Mouse (Mus musculus) lung, embryonic 16.5 days (tissue): ENCODE measurements around the gene Dennd2a. TPM values are rescaled to one million over a fixed set of nuclear protein-coding genes. Genes with fewer than 3 reads are reported as not detected.

Source experiments
- ATAC-seq: fragments of 200-750 bp; cut with Nextera tagmentation; 2 replicates; pipeline ENCODE4 v1.8.0; 2017; ENCODE audit warnings: low read depth, mild to moderate bottlenecking, moderate library complexity
- H3K27ac ChIP-seq: fragments of 300-500 bp; sonication (generic); 2 replicates; pipeline ENCODE4 v1.5.1; 2014; ENCODE audit warnings: mild to moderate bottlenecking, control low read depth, low read length
- H3K27me3 ChIP-seq: fragments of 300-500 bp; sonication (generic); 2 replicates; pipeline ENCODE4 v1.6.1; 2014; ENCODE audit warnings: low read depth, low read length, mixed read lengths; ENCODE audit not compliant: control insufficient read depth, insufficient read depth
- H3K36me3 ChIP-seq: fragments of 300-500 bp; sonication (generic); 2 replicates; pipeline ENCODE4 v1.6.1; 2014; ENCODE audit warnings: low read length; ENCODE audit not compliant: control insufficient read depth, insufficient read depth
- H3K4me1 ChIP-seq: fragments of 300-500 bp; sonication (generic); replicated peaks from 2 replicates; pipeline ENCODE4 v1.6.1; 2014; ENCODE audit warnings: low read length, mixed read lengths; ENCODE audit not compliant: control insufficient read depth, insufficient read depth
- H3K4me2 ChIP-seq: fragments of 300-500 bp; sonication (generic); 2 replicates; pipeline ENCODE4 v1.6.1; 2014; ENCODE audit warnings: low read depth, low read length, control low read depth
- H3K4me3 ChIP-seq: fragments of 300-500 bp; sonication (generic); 2 replicates; pipeline ENCODE4 v1.5.1; 2014; ENCODE audit warnings: mild to moderate bottlenecking, low read length, control low read depth
- H3K9ac ChIP-seq: fragments of 300-500 bp; sonication (generic); 2 replicates; pipeline ENCODE4 v1.6.1; 2014; ENCODE audit warnings: low read length, control low read depth
- H3K9me3 ChIP-seq: fragments of 300-500 bp; sonication (generic); 2 replicates; pipeline ENCODE4 v1.6.1; 2016; ENCODE audit warnings: low read length; ENCODE audit not compliant: control insufficient read depth
- WGBS: fragments of 180-500 bp; shearing (Covaris S2); extraction: QIAGEN DNeasy Blood & Tissue Kit; methylation state at CpG from one replicate; pipeline ENCODE4 v1.1.7; 2014; 5-methylcytosine and 5-hydroxymethylcytosine counted together
- polyA plus RNA-seq: library from polyadenylated mRNA; unstranded; fragments of >200 nt; fragmentation: Nextera tagmentation; extraction: Ambion mirVana; gene quantifications from 2 replicates; pipeline ENCODE4 v1.2.1, GENCODE M21; 2015

The Dennd2a gene
- 16.0 and 17.3 TPM in 2 replicates for polyA plus RNA-seq

DNA sequence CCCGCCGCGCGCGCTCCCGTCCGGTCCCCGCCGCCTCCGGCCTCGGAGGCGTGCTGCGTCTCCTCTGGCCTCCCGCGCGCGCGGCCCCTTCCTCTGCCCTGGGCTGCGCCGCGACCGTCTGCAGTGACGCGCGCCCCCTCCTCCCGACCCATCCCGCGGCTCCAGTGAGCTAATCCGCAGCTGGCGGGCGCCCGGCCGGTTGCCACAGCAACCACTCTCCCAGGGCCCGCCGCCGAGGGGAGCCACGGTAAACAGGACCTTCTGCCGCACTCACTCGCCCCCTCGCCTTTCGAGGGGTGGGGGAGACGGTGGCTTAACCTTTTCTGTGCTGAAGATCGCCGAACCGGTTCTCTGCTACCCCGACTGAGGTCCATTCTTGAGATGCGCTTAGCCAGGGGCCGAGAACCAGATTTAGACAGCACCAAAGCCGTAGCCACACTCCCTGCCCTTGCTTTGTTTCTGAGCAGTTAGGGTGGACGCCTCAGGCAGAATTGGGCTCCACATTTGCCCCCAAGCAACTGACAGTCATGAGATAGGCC, at the start of gene Dennd2a:
TSS of gene Dennd2a (minus strand) at position 145 of the 539 bp plus-strand sequence.
- peak; percentile 92 for ATAC-seq
- Histone ChIP-seq H3K9ac (peak within 1 kb of the TSS; percentile 95), H3K9me3 (no peaks in the 10 kb centered on the region), H3K4me2 (peak within 1 kb of the TSS; percentile 76), H3K4me3 (peak within 1 kb of the TSS; percentile 85), H3K27me3 (no peaks in the 10 kb centered on the region), H3K36me3 (no peaks in the 10 kb centered on the region), H3K27ac (peak within 1 kb of the TSS; percentile 89), H3K4me1 (peaks cover 42% of the 10 kb centered on the region)
- WGBS: 2% methylated on average over 41 of the region's 50 CpGs

- Histone ChIP-seq H3K4me2 (no peak overlapping the region), H3K9ac (no peak overlapping the region), H3K36me3 (peaks cover 8% of the 10 kb centered on the region; the same call in 1 of the 2 replicates), H3K9me3 (no peaks in the 10 kb centered on the region), H3K27ac (no peak overlapping the region), H3K27me3 (no peaks in the 10 kb centered on the region), H3K4me3 (no peak overlapping the region), H3K4me1 (no peaks in the 10 kb centered on the region)
- no peak for ATAC-seq
- 55% methylated on average over 5 of the region's 5 CpGs for WGBS
Observed at GRCm38 (mm10) chr6:39607365-39607764, 49.7 kb upstream of the Dennd2a start.

- Histone ChIP-seq H3K4me3 (no peak overlapping the region), H3K27ac (no peak overlapping the region)
- 51% methylated on average over 3 of the region's 3 CpGs for WGBS
Observed at GRCm38 (mm10) chr6:39606862-39607261, 49.2 kb upstream of the Dennd2a start.

DNA sequence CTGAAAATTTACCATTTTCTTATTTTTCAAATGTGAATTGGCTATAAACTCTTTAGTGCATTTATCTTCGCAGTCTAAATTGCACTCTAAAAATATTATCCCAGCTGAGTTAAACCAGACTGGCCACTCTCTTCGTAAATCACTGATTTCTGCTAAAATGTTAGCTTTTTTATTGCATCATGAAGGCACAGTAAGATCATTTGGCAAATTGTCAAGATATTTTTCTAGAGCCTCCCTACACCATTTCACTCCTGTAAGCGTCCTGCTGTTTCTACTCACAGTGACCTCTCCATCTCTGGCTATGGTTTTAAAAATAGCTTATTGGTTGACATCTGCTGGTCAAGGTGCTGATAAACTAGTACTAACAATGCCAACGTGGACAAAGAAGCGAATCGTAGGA, 48.4 kb upstream of the Dennd2a start:
- Histone ChIP-seq H3K9me3 (no peaks in the 10 kb centered on the region), H3K4me2 (no peak overlapping the region), H3K27me3 (no peaks in the 10 kb centered on the region), H3K4me1 (no peaks in the 10 kb centered on the region), H3K9ac (no peak overlapping the region), H3K4me3 (no peak overlapping the region), H3K36me3 (peaks cover 8% of the 10 kb centered on the region; the same call in 1 of the 2 replicates), H3K27ac (no peak overlapping the region)
- WGBS: 54% methylated on average over 6 of the region's 6 CpGs
- ATAC-seq: no peak

More at GRCm38 (mm10) chr6:39606862-39607261, 49.2 kb upstream of the Dennd2a start:
- no peaks in the 10 kb centered on the region for H3K27me3 ChIP-seq
- no peaks in the 10 kb centered on the region for H3K9me3 ChIP-seq
- H3K4me1 ChIP-seq: no peaks in the 10 kb centered on the region
- no peak overlapping the region for H3K9ac ChIP-seq
- H3K36me3 ChIP-seq: peaks cover 8% of the 10 kb centered on the region; the same call in 1 of the 2 replicates
- H3K4me2 ChIP-seq: no peak overlapping the region
- ATAC-seq: no peak

DNA sequence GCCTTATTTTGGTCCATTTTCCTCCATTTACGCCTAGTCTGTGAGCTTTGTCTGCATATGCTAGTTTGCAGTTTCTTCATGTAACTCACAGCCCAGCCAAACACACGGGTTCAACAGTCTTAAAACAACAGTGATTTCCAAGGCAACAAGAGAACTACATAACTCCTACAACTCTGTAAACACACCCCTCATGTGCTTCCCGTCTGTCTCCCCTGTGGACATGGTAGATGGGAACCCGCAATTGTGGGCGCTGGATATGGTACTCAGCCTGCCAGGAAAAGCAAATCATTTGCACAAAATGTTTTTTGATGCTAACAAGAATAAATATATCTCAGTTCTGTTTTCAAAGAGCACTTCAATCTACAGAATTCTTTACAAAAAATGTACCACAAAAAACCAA, 46.9 kb upstream of the Dennd2a start:
- no peaks in the 10 kb centered on the region for H3K9me3 ChIP-seq
- no peak overlapping the region for H3K4me3 ChIP-seq
- H3K4me1 ChIP-seq: no peaks in the 10 kb centered on the region
- no peak overlapping the region for H3K27ac ChIP-seq
- no peak overlapping the region for H3K4me2 ChIP-seq
- no peak overlapping the region for H3K9ac ChIP-seq
- no peak for ATAC-seq
- no peaks in the 10 kb centered on the region for H3K27me3 ChIP-seq
- H3K36me3 ChIP-seq: peaks cover 17% of the 10 kb centered on the region
- 68% methylated on average over 5 of the region's 5 CpGs for WGBS

DNA sequence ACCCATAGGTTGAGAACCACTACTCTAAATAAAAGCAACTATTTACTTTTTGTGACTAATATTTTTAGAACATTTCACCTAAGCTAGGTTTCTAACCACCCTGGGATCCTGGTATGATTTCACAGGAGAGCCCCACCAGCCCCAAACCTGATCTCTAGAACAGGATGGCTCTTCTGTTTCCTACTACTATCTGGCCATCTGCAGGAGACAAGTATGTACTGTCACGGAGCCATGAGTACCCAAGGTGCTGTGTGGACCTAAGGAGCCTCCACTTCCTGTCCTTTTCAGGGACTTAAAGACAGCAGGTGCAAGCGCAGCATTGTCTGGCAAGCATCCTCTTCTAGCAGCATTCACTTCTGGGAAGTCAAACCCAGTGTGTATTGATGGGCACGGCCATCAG, 44.2 kb upstream of the Dennd2a start:
- no peaks in the 10 kb centered on the region for H3K27me3 ChIP-seq
- H3K4me1 ChIP-seq: no peaks in the 10 kb centered on the region
- no peak overlapping the region for H3K9ac ChIP-seq
- no peaks in the 10 kb centered on the region for H3K9me3 ChIP-seq
- no peak overlapping the region for H3K4me2 ChIP-seq
- H3K36me3 ChIP-seq: peaks cover 27% of the 10 kb centered on the region
- ATAC-seq: no peak
- H3K4me3 ChIP-seq: no peak overlapping the region
- no peak overlapping the region for H3K27ac ChIP-seq
- WGBS: 81% methylated on average over 3 of the region's 3 CpGs

DNA sequence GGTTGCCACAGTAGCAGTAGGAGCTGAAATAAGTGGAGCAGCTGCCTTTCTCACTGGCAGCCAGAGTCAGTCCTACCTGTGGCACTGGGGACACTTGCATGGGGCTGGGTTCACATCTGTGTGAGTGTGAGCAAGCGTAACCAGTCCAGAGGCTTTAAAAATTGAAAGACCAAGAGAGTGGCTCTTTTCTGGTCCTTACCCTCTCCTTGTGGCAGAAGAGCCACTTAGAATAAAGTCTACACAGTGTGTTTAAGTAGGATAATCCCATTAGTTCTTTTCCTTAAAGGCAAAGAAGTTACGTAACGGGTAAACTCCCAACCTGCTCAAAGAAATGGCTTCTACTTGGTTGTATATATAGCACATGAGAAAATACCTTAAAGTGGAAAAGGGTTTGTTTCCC, 43.2 kb upstream of the Dennd2a start:
- no peak overlapping the region for H3K4me2 ChIP-seq
- 86% methylated on average over 3 of the region's 3 CpGs for WGBS
- H3K9ac ChIP-seq: no peak overlapping the region
- H3K9me3 ChIP-seq: no peaks in the 10 kb centered on the region
- H3K4me1 ChIP-seq: no peaks in the 10 kb centered on the region
- H3K27ac ChIP-seq: no peak overlapping the region
- H3K27me3 ChIP-seq: no peaks in the 10 kb centered on the region
- peaks cover 28% of the 10 kb centered on the region for H3K36me3 ChIP-seq
- no peak; the same call in 1 of the 2 replicates for ATAC-seq
- no peak overlapping the region for H3K4me3 ChIP-seq

GRCm38 (mm10) chr6:39592401-39593214, 34.9 kb upstream of the Dennd2a start, which contains the start of gene Ndufb2:
Ndufb2 (plus strand) TSS chr6:39592574.
- H3K9me3 ChIP-seq: no peaks in the 10 kb centered on the region
- peak; percentile 99 for ATAC-seq
- H3K9ac ChIP-seq: peak within 1 kb of the TSS; percentile 91
- H3K27me3 ChIP-seq: no peaks in the 10 kb centered on the region
- H3K4me2 ChIP-seq: peak within 1 kb of the TSS; percentile 87
- H3K27ac ChIP-seq: peak within 1 kb of the TSS; percentile 92
- peaks cover 8% of the 10 kb centered on the region for H3K4me1 ChIP-seq
- WGBS: under 1% methylated on average over 56 of the region's 56 CpGs
- peaks cover 12% of the 10 kb centered on the region for H3K36me3 ChIP-seq
- peak within 1 kb of the TSS; percentile 88 for H3K4me3 ChIP-seq

GRCm38 (mm10) chr6:39591481-39591880, 33.8 kb upstream of the Dennd2a start:
- Histone ChIP-seq H3K27me3 (no peaks in the 10 kb centered on the region), H3K27ac (no peak overlapping the region), H3K4me3 (no peak overlapping the region), H3K4me1 (peaks cover 8% of the 10 kb centered on the region), H3K36me3 (peaks cover 10% of the 10 kb centered on the region), H3K4me2 (peak overlapping the region; percentile 87; the same call in 1 of the 2 replicates), H3K9ac (no peak overlapping the region), H3K9me3 (no peaks in the 10 kb centered on the region)
- no peak for ATAC-seq
- 90% methylated on average over 4 of the region's 4 CpGs for WGBS
